Mouse (Mus musculus): ENCODE results near the gene Bricd5.

GRCm38 (mm10) chr17:24507129-24507664 is 33.5 kb downstream of the Bricd5 start:
- TF ChIP-seq CTCF (IDR thresholded peaks at IDR 0.05; ENCODE audit: extremely low read depth, insufficient read depth, insufficient read length, insufficient replicate concordance) (no peak), POLR2A (IDR thresholded peaks at IDR 0.05; ENCODE audit: low read depth, low read length) (no peak)
